Mouse (Mus musculus) embryonic fibroblast, embryonic 13.5 days (primary cell): Measurements from ENCODE around the gene Agk. TPM values are rescaled to one million over a fixed set of nuclear protein-coding genes. Genes with fewer than 3 reads are reported as not detected.

Experiments used
- H3K27ac ChIP-seq: 2 replicates; pipeline ENCODE4 v1.5.1; 2012; ENCODE audit warnings: low read length, control low read depth, inconsistent platforms; ENCODE audit not compliant: insufficient read depth
- H3K4me1 ChIP-seq: 2 replicates; pipeline ENCODE4 v1.6.1; 2011; ENCODE audit warnings: low read length; ENCODE audit not compliant: control insufficient read depth, insufficient read depth
- H3K4me3 ChIP-seq: 2 replicates; pipeline ENCODE4 v1.5.1; 2011; ENCODE audit warnings: mild to moderate bottlenecking, control low read depth, low read length; ENCODE audit not compliant: insufficient read depth
- CTCF ChIP-seq: IDR thresholded peaks from 2 replicates; pipeline ENCODE4 v1.5.1; 2011; ENCODE audit warnings: mild to moderate bottlenecking, control low read depth, low read length, moderate library complexity, borderline replicate concordance; ENCODE audit not compliant: insufficient read depth
- POLR2A ChIP-seq: IDR thresholded peaks from 2 replicates; pipeline ENCODE4 v1.6.1; 2011; ENCODE audit warnings: low read depth, mild to moderate bottlenecking, control low read depth, low read length, moderate library complexity
- polyA plus RNA-seq: library from polyadenylated mRNA; stranded (reverse); fragments of >200 nt; gene quantifications from 2 replicates; pipeline ENCODE4 v1.2.4, GENCODE M21; 2011; ENCODE audit warnings: low read depth; ENCODE audit not compliant: missing spikeins, insufficient read length

The Agk gene
- polyA plus RNA-seq, 1 experiment, result 21.3 TPM

DNA sequence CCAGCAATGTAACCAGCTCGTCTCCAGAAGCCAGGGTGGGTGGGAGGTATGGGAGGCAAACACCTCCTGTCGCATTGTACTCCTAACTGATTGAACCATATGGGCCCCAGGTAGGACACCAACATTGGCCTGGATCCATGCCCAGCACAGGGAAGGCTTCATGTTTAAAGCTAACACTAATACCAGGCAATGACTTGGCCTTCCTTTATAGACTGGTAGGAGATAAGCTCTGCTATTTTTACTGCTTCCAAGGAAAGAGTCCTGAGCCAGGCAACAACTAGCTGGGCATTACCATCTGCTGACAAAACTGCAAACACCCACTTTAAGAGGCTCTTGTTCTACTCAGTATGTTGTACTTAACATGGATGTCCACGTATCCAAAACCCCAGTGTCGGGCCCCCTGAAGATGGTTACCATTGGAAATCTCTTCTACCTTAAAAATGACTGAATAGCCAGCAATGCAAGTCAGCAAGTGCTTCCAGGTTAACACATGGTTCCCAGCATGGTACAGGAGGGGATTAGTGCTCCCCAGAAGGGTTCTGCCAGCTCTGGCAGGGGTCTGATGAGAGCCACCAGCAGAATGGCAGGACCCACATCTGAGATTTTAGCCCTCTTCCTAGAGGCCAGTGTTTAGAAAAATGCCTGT is 78.8 kb downstream of the Agk start:
- Histone ChIP-seq H3K27ac (no peak overlapping the region), H3K4me1 (no peaks in the 10 kb centered on the region), H3K4me3 (no peak overlapping the region)
- TF ChIP-seq POLR2A (no peak), CTCF (no peak)

DNA sequence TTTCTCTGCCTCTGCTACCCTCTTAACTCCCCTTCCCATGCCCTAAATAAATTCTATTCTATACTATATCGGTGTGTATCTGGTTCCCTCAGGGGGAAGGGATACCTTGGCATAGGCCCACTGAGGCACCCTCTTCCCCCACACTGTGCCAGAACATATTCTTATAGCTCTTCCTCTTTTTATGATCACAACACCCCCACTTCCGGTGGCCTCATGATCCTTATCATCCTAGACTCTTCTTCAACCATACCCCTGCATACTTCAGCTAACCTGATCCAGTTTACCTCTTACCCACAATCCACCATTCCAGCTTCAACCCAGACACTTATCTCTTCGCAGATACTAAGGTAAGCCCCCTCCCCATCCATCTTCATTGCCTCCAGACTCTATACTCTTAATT is 86.1 kb downstream of the Agk start:
- H3K27ac ChIP-seq, result no peak overlapping the region
- H3K4me1 ChIP-seq, result no peaks in the 10 kb centered on the region
- TF ChIP-seq CTCF, result no peak
- no peak for TF ChIP-seq POLR2A
- no peak overlapping the region for H3K4me3 ChIP-seq

DNA sequence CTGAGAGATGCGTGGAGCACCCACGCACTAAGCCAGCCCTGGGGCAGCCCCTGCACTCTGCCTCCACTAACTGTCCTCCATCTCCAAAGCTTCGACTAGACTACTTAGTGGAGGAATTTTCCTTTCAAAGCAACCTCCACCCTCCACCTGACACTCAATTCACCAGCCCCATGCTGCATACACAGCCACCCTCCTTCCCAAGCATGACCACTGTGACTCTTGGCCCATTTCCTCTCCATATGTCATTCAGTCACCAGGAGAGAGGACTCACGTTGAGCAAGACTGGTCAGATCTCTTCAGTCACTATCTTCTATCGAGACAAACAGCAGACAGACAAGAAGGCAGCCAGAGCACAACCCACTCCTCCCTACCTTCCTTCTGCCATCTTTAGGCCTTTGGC is 88.1 kb downstream of the Agk start:
- no peak overlapping the region for H3K4me3 ChIP-seq
- no peak overlapping the region for H3K27ac ChIP-seq
- TF ChIP-seq POLR2A, result no peak
- TF ChIP-seq CTCF, result no peak
- no peaks in the 10 kb centered on the region for H3K4me1 ChIP-seq

DNA sequence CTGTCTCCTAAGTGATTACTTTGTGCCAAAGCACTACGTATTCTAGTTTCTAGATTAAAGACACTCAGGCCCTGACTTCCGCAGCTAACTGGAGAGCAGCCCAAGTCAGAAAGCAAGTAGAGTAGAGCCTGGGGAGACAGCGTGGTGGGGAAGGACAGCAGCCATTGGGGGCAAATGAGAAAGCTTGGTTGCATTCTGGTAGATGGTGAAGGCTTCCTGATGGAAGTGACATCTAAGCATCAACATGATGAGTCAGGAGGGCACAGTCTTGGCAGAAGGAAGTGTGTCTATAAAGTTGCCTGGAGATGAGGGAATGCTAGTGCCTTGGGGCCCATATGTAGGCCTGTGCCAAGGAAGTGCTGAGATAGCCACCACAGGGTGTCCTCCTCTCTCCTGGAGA is 88.6 kb downstream of the Agk start:
- TF ChIP-seq POLR2A (no peak), CTCF (no peak)
- no peak overlapping the region for H3K4me3 ChIP-seq
- H3K4me1 ChIP-seq, result no peaks in the 10 kb centered on the region
- no peak overlapping the region for H3K27ac ChIP-seq

DNA sequence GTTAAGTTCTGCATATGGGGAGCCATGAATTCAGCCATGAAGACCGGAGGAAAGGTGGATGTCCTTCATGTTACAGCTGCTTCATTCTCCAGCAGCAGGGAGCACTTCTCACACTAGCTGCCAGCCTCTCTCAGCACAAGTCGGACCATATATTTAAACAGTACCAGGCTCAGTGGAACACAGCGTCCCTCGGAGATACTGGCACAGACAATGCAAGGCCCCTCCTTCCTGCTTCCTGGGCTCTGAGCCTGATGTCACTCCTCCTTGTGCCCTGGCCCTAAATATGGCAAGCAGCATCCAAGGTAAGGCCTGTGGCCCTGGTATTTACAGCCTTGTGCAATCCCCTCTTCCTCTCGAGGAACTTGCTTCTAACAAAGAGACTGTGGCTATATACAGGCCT is 90.8 kb downstream of the Agk start:
- Histone ChIP-seq H3K4me3 (no peak overlapping the region), H3K4me1 (no peaks in the 10 kb centered on the region), H3K27ac (no peak overlapping the region)
- TF ChIP-seq POLR2A (no peak), CTCF (no peak)

DNA sequence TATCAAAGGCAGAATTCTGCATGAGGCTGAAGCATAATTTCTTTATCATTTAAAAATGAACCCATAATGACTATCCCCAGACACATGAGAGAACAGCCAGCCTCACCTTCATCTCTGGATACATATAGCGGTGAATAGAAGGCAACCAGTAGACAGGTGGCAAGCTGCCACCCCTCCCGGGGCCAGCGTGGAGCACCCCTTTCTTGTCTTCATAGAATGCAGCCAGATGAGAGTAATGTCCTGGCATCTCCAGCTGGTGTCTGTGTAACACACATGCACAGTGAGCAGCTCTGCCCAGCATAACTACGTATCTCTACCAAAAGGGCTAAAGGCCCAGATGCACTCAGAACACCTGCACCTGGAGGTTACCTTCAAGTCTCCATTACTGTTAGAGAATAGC is 93.4 kb downstream of the Agk start:
- Histone ChIP-seq H3K4me3 (no peak overlapping the region), H3K4me1 (no peaks in the 10 kb centered on the region), H3K27ac (no peak overlapping the region)
- TF ChIP-seq POLR2A (no peak), CTCF (no peak)

DNA sequence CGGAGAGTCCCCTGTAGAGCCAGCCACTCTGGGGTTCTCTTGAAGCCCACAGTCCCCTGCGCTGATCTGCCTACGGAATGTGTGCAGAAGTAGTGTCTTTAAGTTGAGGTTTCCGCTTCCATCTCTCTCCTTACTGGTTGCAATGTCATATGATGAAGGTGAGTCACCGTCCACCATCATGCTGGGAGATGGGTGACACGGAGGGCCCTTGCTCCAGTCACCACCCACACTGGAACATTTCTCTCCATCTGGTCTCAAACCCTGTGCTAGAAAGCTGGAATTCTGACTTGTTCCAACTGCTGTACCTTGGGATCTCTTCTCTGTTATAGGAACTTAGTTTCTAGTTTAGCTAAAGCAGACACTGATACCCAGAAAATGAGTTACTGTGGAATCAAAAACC is 96.1 kb downstream of the Agk start:
- no peak overlapping the region for H3K4me3 ChIP-seq
- H3K4me1 ChIP-seq, result no peaks in the 10 kb centered on the region
- H3K27ac ChIP-seq, result no peak overlapping the region
- TF ChIP-seq POLR2A (no peak), CTCF (no peak)

DNA sequence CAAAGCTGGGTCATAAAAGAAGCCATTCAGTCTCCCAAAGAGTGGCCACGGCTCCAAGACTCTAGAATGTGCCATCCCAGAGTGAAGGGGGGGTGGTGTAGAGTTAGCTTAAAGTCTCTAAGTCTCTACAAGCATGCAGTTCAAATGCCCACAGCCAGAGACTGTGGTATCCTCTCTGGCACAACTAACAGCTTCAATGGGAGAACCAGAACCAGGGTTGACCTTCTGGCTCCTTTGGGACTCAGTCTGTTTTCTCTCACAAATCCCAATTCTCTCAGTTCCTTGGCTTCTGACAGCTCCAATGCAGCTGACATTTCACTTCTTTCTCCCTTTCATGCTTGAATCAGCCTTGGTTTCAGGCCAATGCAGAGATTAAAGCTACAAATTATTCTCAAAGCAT is 98.0 kb downstream of the Agk start:
- H3K4me3 ChIP-seq, result no peak overlapping the region
- TF ChIP-seq CTCF, result no peak
- TF ChIP-seq POLR2A, result no peak

DNA sequence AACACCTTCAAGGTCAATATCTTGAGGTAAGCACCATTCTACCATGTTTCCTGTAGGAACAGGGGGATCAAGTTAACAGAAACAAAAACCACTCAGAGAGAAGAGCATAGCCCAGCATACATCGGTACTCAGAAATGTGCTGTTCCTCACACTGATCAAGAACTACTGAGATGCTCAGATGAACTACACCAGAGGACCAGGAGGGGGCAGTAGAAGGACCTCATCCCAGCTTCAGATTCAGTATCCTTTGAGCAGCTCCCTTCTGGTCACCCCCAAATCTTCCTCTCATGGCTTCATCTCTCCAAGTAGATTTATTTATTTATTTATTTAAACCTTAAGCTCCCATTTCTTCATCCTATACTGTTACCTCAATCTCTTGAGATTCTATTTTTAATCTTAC is 98.8 kb downstream of the Agk start:
- no peak overlapping the region for H3K27ac ChIP-seq
- no peaks in the 10 kb centered on the region for H3K4me1 ChIP-seq
- TF ChIP-seq POLR2A, result no peak
- H3K4me3 ChIP-seq, result no peak overlapping the region

More for the DNA sequence above, 98.0 kb downstream of the Agk start:
- H3K27ac ChIP-seq, result no peak overlapping the region
- H3K4me1 ChIP-seq, result no peaks in the 10 kb centered on the region

DNA sequence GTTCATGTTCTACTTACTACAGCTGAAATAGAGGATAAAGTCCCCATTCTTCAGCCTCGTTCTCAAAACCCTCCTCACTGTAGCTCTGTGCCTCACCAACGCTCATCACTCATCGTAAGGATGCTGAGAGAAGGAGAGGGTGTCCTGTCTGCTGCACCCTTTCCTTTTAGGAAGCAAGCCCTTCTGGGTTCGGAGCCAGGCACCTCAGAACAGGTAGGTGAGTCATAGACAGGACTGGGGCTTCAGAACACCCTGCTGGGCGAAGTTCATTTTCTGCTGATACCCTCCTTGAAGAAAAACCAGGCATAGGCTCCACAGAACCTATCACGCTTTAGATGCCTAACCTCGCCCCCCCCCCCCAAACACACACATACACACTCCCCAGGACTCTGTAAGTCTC is 102.5 kb downstream of the Agk start:
- H3K27ac ChIP-seq, result no peak overlapping the region
- TF ChIP-seq CTCF (no peak), POLR2A (no peak)

DNA sequence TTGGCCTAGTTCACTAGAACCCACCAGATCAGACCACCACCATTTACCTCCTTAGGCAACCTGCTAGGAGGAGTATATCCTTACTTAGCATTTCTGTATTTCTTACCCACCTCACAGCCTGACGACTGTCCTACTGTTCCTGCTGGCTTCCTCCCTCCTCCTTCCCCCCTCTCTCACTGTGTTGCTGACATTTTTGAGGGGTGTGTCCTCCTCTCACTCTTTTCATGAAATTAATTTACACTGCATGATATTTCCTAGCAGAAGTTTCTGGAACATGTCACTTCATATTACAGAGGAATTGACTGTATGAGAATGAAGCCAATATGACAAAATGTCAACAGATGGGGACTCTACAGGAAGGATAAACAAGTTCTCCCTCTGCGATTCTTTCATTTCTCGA is 103.7 kb downstream of the Agk start:
- Histone ChIP-seq H3K4me1 (no peaks in the 10 kb centered on the region; the same call in 1 of the 2 replicates), H3K4me3 (no peak overlapping the region), H3K27ac (no peak overlapping the region)
- TF ChIP-seq CTCF (no peak), POLR2A (no peak)

More for the DNA sequence above, 102.5 kb downstream of the Agk start:
- Histone ChIP-seq H3K4me1 (no peaks in the 10 kb centered on the region; the same call in 1 of the 2 replicates), H3K4me3 (no peak overlapping the region)
